Mouse (Mus musculus) right cerebral cortex, adult 2 months (tissue): ENCODE results near the gene Cgrrf1.

Source experiments
- DNase-seq, 2 experiments: peaks; one replicate each; pipeline ENCODE4 v3.0.0; 2021 to 2022; ENCODE audit warnings: low spot score in 2 of 2

Gene Cgrrf1

DNA sequence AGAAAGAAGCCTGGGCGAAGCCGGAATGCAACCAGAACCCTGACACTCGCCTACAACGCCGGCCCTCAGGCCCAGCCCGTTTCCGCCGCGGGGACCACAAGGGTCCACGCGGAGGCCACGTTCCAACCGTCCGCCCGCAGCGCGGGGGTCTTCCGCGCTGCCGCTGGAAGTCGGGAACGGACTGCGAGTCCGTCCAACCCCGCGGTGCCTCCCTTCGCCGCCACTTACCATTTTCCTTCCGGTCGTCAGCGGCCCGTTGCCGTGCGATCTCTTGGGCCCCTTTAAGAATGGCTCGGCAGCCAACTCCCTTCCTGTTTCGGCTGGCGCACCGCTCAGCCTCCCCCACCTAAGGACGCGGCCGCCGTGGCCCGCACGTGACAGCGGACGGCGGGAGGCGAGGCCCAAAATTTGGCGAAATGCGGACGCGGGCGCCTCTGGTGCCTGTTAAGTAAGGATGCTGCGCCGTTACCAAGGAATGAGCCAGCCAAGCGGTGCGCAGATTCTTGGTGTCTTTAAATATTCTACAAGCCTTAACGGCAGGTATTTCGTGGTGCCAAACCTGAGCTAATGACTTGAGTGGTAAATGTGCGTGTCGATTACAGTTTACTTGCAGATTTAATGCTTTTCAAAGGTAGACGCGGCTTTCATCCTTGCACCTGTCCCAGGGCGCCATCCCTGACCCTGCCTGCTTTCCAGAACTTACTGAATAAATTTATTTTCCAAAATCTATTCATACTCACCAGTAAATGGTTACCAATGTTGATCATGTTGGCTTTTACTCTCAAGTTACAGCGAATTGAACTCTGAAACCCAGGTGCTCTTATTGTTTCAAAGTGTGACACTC, 9.8 kb upstream of the Cgrrf1 start, which contains the start of gene Gmfb:
Gmfb (minus strand) TSS at position 370 of the 844 bp plus-strand sequence.
- DNase-seq: peak; percentile 98

DNA sequence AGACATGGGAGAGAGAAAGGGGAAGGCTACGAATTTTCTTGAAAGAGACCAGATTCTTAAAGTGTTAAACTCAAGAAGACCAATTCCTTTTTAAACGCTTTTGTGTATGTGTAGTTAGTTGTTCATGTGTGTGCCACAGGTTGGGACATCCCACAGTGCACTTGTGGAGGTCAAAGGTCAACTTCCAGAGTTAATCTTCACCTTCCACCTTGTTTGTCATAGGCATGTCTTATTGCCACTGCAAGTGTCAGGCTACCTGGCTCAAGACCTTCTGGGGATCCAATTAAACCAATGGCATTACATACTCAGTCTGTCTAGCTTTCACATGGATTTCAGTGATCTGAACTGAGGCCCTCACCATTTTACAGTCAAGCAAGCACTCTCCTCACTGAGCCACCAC, 7.9 kb upstream of the Cgrrf1 start:
- no peak for DNase-seq

DNA sequence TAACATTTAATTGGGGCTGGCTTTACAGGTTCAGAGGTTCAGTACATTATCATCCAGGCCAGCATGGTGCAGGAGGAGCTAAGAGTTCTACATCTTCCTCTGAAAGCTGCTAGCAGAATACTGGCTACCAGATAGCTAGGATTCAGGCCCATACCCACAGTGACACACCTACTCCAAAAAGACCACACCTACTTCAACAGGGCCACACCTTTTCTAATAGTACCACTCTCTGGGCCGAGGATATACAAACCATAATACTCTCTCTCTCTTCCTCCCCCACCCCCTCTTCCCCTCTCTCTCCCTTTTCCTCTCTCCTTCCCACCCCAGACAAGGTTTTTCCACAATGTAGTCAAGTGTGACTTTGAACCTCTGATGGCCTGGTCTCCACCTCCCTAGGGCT, 4.5 kb upstream of the Cgrrf1 start:
- no peak for DNase-seq

DNA sequence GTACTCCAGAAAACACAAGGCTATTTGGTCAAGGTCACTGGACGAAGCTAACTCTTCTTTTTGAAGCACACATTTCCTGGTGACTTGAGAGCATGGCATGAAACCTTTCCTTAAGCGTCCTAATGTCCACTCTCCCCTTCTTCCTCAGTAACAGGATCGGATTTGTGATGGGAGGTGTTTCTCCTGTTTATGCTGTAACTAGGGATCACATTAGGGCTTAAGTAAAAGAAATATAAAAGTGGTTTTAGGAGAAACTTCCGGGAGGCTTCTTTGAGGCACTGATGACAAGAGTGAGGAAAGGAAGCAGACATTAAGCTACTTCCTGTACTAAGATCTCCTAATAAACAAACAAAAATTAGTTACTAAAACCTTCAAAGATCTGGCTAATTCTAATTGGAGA, 630 bp upstream of the Cgrrf1 start:
- DNase-seq: no peak

DNA sequence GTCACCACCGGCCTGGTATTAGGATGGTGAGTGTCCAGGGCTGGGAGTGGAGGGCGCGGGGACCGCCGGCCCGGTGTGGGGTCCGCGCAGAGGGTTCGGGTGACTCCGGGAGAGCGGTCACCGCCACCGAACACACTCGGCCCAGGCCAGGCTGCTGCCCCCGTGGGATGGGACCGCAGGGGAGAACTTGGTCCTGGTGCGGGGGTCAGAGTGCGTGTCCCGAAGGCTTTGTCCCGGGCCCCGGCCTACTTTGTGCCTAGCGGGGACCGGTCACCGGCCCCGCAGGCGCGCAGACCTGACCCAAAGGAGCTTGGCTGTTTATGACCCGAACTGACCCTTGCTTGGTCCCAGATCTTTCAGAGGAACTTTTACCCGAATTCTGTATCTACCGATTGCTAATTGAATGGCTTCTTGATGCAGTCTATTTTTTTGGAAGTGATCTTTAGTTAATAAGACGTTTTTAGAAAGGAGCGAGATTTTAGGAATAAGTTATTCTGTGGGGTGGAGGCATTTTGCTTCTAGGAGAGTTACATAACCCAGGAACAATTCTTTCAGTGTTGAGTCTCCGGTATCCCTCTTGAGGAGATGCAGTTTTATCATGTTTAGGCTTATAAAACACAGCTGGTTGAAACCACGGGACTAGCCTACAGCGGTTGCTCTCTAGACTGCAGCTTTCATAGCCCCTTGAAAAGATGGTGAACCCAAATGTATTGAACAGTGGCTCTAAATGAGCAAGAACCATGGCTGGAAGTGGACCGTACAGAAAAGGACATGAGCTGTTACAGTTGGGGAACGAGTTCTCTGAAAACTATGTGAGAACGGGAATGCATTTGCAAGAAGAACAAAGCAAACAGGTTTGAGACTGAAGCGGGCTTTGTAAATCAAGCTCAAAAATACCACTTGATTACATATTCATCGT, 688 bp downstream of the Cgrrf1 start:
- DNase-seq: peak; percentile 39 to 43

DNA sequence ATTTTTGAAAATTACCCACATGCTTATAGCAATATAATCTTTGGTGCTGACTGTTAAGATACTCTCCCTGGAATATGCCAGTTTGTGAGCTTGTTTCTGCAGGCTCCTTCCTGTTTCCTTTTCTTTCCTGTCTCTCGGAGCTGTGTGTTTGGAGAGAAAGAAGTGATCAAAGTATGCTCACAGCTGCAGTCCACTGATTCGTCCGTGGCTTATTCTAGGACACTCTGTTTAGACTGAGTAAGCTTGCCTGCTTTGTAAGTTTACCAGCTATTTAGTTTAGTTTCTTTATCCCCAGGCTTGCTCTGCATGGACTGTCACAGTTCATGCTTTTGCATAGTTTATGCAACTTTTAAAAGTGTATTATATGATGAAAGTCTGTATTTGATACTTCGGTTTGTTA, 7.4 kb downstream of the Cgrrf1 start:
- no peak for DNase-seq

DNA sequence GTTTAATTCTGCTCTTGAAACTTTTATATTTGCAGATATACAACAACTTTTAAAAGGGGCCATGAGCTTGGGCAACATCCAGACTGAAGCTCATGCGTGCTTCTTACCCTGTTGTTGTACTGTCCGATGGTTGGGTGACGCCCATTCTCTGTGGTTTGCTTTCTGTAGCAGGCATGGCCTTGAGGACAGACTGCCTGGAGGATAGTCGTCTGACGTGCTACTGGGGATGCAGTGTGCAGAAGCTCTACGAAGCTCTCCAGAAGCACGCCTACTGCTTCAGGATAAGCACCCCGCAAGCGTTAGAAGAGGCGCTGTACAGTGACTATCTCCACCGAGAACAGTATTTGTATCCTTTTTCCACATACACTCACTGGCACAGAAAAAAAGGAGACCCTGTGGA, 13.8 kb downstream of the Cgrrf1 start:
- no peak for DNase-seq

DNA sequence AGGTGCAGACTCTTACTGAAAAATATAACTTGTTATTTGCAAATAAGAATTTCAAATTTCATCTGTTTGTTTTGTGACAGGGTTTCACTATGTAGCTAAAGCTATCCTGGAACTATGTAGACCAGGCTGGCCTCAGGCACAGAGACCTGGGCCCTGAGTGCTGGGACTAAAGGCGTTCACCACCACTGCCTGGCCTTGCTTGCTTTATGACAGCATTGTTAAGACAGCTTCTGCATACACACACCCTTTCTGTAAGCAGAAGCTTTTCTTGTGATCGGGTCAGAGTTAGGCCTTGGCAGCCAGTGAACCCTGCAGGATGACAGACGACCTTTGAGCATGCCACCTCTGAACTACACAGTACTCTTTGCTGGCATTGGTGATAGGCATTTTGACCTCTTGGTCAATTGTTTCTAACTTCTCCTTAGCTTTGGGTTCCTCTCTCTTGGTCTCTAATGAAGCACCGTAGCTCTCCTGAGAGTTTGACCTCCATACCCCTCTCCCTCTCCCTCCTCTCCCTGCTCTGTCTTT, 16.2 kb downstream of the Cgrrf1 start:
- no peak for DNase-seq

DNA sequence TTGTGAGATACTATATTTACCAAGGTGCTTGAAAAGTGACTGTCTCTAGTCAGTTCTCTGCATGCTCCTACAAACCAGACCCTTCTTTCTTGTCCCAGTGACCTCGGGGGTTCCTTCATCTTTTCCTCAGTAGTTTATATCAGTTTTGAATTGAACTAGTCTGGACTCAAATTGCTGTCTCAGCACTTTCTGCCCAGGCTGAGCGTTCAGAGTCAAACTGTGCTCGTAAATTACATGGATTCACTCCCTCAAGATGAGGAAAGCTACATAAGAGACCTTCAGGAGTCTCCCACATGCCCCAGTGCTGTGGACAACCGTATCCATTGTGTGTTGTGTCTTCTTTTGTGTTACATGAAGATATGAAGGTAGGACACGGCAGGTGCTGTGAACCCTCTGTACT, 16.8 kb downstream of the Cgrrf1 start:
- no peak for DNase-seq

DNA sequence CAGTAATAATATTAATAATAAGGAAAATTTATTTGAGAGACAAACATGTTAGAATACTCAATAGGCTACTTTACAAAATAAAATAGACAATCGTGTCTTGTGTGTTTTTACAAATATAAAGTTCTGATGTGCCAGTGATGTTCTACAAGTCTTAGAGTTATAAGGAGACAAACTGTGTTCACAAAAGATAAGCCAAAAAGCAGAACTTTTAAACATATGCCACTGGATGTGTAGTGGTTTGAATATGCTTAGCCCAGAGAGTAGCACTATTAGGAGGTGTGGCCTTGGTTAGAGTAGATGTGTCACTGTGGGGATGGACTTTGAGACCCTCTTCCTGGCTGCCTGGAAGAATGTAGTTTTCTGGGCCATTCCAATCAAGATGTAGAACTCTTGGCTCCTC, 17.8 kb downstream of the Cgrrf1 start:
- DNase-seq: no peak

DNA sequence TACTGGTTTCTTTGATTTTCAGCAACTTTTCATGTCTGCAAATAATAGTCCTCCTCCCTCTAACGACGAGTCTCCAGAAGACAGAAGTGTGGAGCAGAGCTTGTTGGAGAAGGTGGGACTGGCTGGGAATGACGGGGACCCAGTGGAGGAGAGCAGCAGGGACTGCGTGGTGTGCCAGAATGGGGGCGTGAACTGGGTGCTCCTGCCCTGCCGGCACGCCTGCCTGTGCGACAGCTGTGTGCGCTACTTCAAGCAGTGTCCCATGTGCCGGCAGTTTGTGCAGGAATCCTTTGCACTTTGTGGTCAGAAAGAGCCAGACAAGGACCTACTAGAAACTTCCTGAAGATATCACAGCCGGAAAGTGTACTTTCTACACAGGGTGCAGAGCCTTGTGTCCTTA, 21.8 kb downstream of the Cgrrf1 start:
- no peak for DNase-seq

DNA sequence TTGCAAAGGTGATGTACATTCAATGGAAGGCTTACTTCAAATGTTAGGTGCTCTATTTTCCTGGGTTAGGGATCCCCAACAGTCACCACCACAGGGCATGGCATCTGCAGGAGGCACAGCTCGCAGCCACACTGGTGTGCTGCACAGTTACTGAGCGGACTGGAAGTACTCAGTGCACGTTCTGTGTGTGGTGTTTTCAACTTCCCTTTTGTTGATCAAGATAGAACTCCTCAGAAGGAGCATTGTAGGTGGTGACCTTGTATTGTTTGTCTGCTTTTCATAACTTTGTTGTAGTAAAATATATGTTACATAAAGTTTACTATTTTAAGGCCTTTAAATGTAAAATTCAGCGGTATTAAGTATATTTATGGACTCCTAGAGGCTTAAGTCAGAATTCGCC, 31.0 kb downstream of the Cgrrf1 start:
- no peak for DNase-seq

DNA sequence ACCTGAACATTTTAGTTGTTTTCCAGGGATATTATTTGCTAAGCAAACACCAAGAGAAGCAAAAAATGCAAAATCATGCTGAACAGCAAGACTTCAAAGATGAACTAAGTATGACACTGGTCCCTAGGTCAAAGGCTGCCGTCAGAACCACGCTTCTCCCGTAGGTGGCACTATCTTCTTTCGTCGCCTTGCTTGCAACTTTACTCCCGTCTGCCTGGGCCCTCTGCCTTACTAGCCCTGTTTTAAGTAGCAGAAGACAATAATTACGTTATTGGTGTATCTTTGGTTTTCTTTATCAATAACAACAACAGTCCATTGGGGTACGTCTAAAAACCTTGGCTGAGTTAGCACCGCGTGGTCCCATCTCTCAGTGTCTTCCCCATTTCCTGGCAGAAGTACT, 49.0 kb downstream of the Cgrrf1 start:
- DNase-seq: peak; percentile 63 to 68

DNA sequence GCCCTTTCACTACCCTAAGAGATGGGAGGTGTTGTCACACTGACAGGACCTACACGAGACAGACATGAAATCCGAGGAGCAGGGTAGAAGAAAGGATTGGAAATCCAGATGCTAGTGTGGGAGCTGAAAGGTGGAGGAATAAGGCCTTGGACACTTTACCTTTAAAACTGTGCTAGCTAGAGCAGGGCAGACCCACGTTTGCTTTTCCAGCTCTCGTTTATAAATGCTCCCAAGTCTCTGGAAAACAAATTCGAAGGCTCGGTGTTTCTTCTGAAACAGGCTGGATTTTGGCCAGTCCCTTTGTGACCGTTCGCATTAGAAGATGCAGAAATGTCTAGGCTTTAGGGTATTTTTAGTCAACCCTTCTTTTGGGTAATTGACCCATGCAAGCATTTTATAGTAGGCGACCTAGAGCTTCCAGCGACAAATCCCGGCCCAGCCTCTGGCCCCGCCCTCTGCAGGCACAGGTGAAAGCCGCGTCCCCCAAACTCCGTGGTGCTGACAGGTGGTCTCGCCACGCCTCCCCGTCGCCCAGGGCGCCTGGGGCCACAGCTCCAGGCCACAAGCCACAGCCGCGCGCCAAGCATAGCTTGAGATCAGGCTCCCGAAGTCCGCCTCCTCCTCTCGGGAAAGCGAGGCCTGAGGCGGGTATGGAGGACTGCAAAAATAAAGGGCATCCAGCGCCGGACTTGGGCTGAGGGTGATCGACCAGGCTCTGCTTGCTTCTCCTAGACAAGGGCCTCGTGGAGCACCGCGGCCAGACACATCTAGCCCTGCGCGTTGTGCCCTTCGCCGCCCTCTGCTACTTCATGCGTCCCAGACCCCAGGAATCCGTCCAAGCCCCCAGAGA, 49.9 kb downstream of the Cgrrf1 start:
- DNase-seq: peak; percentile 13 to 28

DNA sequence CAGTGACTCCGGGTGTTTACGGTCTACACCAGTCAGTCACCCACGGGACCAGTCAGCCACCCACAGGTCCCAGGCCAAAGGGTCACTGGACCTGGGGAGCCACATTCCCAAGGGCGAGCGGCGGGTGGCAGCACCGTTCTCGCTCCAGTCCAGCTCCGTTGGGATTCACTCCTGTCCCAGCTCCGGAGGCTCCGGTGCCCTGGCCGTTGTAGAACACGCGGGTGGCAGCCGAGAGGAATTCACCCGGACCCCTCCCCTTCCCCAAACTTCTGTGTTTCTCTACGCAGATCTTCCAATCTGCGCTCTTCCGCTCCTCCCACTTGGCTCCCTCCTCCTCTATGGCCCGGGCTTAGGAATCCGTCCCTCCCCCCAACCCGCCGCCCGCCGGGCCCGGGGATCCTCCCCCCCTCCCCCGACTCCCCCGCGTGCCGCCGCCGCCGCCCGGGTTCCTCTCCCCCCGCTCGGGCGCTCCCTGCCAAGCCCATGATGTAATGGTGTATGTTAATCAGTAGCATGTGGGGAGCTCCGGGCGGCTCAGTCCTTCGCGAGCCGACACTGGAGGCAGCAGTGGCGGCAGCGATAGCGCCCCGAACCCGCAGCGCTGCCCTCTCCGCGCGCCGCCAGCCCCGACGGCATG, 50.6 kb downstream of the Cgrrf1 start, which contains the start of gene Samd4:
Samd4 (plus strand) TSS at position 424 of the 637 bp plus-strand sequence.
- peak; percentile 55 to 70 for DNase-seq

DNA sequence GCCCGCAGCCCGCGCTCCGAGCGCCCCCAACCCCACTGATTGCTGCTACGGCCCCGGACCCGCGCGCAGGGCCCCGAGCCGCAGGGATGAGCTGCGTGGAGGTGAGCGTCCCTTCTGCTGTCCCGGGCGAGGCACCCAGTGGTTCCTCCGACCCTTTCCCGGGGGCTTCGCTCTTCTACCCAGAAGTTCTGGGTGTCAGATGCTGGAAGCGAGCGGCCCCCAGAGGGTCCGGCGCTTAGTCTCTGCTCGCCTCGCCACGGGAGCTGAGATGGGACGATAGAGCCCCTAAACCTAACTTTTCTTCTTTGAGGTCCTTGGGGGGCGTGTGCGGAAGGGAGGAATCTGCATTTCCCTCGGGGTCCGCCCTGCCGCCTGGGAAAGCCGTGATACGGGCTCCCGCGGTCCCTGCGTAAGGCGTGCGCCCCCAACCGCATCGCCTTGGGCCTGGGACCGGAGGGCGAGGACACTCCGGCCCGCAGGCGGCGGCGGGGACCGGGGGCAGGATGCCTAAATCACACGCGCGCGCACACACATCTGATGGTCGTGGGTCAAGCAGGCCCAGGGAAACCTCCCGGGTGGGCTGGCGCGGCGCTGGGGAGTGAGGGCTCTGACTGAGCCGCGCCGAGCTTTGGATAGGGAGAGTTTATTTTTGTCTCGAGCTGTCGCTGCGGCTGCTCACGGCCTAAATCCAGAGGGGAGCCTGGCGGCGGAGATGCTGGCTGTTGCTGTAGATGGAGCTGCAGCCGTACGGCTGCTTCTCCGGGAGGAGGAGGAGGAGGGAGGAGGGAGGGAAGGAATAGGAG, 51.3 kb downstream of the Cgrrf1 start:
- peak; percentile 62 to 69 for DNase-seq

DNA sequence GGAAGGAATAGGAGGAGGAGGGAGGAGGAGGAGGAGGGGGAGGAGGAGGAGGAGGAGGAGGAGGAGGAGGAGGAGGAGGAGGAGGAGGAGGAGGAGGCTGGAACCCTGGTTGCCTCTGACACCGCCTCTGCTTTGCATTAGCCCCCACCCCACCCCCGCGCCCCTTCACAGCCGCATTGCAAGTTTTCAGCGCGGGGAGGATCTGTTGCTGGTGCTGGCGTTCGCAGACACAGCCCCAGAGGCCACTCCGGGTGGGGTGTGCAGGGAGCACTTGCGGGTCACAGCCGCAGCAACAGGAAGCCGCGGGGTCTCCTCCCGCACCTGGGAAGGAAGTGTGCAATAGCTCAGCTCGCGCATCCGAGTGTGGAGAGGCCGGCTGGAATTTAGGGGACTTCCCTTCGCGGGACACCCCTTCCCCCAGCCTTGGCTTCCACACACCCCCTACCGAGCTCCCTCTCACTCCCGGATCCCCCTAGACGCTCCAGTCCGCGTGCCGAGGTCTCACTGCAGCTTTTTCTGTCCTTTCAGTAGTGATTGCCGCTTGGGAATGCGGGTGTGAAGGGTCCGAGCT, 52.0 kb downstream of the Cgrrf1 start:
- peak; percentile 46 to 50 for DNase-seq

DNA sequence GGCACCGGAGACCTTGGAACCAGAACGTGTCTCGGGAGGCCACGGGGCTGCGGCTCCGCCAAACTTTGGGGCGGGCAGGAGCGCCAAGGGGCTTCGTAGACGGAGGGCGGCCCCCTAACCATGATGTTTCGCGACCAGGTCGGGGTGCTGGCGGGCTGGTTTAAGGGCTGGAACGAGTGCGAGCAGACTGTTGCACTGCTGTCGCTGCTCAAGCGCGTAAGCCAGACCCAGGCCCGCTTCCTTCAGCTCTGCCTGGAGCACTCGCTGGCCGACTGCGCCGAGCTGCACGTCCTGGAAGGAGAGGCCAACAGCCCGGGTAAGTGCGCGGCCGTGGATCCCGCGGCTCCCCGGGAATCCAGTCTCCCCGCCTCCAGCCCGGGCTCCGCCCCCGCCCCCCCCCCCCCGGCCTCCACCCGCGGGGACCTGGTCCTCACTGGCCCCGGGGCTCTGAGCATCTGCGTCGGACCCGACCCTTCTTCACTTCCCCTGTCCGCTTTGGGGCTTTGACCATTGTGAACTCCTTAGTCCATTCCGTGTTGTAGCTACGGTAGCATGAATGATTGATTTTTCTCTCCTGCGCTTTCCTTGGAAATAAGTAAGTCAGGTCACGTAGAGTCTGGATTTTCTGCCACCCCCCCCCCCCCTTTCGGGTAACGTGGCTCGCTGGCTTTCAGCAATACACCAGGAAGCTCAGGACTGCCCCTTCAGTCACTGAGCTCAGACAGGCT, 52.9 kb downstream of the Cgrrf1 start:
- DNase-seq: peak; percentile 47 to 60

DNA sequence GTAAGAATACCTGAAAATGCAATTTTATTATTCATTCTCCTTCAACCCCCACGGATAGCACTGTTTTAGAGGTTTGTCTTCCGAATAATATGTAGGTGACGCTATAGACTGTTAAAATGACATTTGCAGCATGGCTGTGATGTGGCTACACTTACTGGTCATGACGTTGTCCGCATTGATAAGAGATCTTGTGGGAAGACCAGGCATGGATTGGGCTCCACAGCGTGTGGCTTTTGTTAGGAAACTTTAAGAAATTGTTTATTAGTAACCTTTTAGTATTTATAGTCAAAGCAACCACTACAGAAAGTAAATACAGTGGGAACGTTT, 53.5 kb downstream of the Cgrrf1 start:
- peak in 1 of 2 experiments; percentile 18 for DNase-seq
